Mouse (Mus musculus) liver, adult 2 months (tissue): ENCODE results near the gene Olfr1499. TPM values are rescaled to one million over a fixed set of nuclear protein-coding genes. Genes with fewer than 3 reads are reported as not detected.

Source experiments
- DNase-seq: peaks from one replicate; pipeline ENCODE4 v3.0.0-alpha.2; 2011; ENCODE audit warnings: low read depth, low spot score; ENCODE audit errors: extremely low read depth
- H3K27ac ChIP-seq: fragments of 200-500 bp; replicated peaks from 2 replicates; pipeline ENCODE4 v1.5.1; 2012; ENCODE audit warnings: low read depth, mild to moderate bottlenecking, control low read depth, inconsistent platforms, low read length; ENCODE audit not compliant: insufficient read depth
- H3K27me3 ChIP-seq: fragments of 200-500 bp; 2 replicates; pipeline ENCODE4 v1.6.1; 2012; ENCODE audit warnings: mild to moderate bottlenecking, moderate library complexity, low read length, inconsistent platforms; ENCODE audit not compliant: control insufficient read depth, insufficient read depth
- H3K36me3 ChIP-seq: fragments of 200-500 bp; 2 replicates; pipeline ENCODE4 v1.6.1; 2012; ENCODE audit warnings: low read length, inconsistent platforms; ENCODE audit not compliant: control insufficient read depth, insufficient read depth
- H3K4me1 ChIP-seq: fragments of 200-500 bp; 2 replicates; pipeline ENCODE4 v1.6.1; 2011; ENCODE audit warnings: low read length; ENCODE audit not compliant: control insufficient read depth, insufficient read depth
- H3K4me3 ChIP-seq: fragments of 200-500 bp; 2 replicates; pipeline ENCODE4 v1.5.1; 2011; ENCODE audit warnings: low read depth, mild to moderate bottlenecking, control low read depth, low read length, moderate library complexity; ENCODE audit not compliant: insufficient read depth
- H3K79me2 ChIP-seq: fragments of 200-500 bp; 2 replicates; pipeline ENCODE4 v1.6.1; 2012; ENCODE audit warnings: inconsistent platforms, mild to moderate bottlenecking, low read length, moderate library complexity; ENCODE audit not compliant: control insufficient read depth, insufficient read depth
- H3K9ac ChIP-seq: fragments of 200-500 bp; 2 replicates; pipeline ENCODE4 v1.6.1; 2012; ENCODE audit warnings: low read depth, mild to moderate bottlenecking, control low read depth, inconsistent platforms, low read length
- CTCF ChIP-seq: fragments of 200-500 bp; IDR thresholded peaks from 2 replicates; pipeline ENCODE4 v1.5.1; 2011; ENCODE audit warnings: low read depth, low read length, control low read depth
- POLR2A ChIP-seq: fragments of 200-500 bp; IDR thresholded peaks from 2 replicates; pipeline ENCODE4 v1.6.1; 2011; ENCODE audit warnings: low read length, control low read depth; ENCODE audit not compliant: insufficient read depth; ENCODE audit errors: extremely low read depth
- WGBS: fragments of 180-500 bp; shearing (Covaris S2); methylation state at CpG from one replicate; pipeline ENCODE4 v1.1.7; 2018; 5-methylcytosine and 5-hydroxymethylcytosine counted together
- polyA plus RNA-seq: library from polyadenylated mRNA; depleted of rRNA; stranded (reverse); fragments of >200 nt; gene quantifications from 2 replicates; pipeline ENCODE4 v1.2.3, GENCODE M21; 2012; rRNA removed
- total RNA-seq: library from RNA; depleted of rRNA; stranded (reverse); fragments of >200 nt; gene quantifications from 2 replicates; pipeline ENCODE4 v1.2.3, GENCODE M21; 2014; rRNA removed

Olfr1499 gene
- total and polyA plus RNA-seq, 2 experiments, result not detected

- Histone ChIP-seq H3K27me3 (no peaks in the 10 kb centered on the region), H3K4me3 (no peak within 1 kb of the TSS), H3K27ac (no peak within 1 kb of the TSS), H3K79me2 (no peaks in the 10 kb centered on the region), H3K36me3 (no peaks in the 10 kb centered on the region), H3K4me1 (no peaks in the 10 kb centered on the region), H3K9ac (no peak within 1 kb of the TSS)
- TF ChIP-seq CTCF (no peak), POLR2A (no peak)
- DNase-seq, result no peak
- 63% methylated on average over 3 of the region's 3 CpGs for WGBS
Observed at GRCm38 (mm10) chr19:13764306-13764705, 54.9 kb downstream of the Olfr1499 start, which contains the start of gene Olfr1495. Olfr1495 (plus strand) TSS chr19:13764606.

Other genes with a start within 250 kb of the Olfr1499 start
- gene Olfr1484, start 235.9 kb downstream of the Olfr1499 start, total RNA-seq, result not detected in 2 replicates
- gene Olfr1484, start 235.9 kb downstream of the Olfr1499 start, polyA plus RNA-seq, result not detected in 2 replicates
- not detected in 2 replicates for gene Olfr1487, start 202.1 kb downstream of the Olfr1499 start, total RNA-seq
- gene Olfr1487, start 202.1 kb downstream of the Olfr1499 start, polyA plus RNA-seq, result not detected in 2 replicates
- not detected in 2 replicates for gene Olfr1489, start 187.8 kb downstream of the Olfr1499 start, total RNA-seq
- gene Olfr1489, start 187.8 kb downstream of the Olfr1499 start, polyA plus RNA-seq, result not detected in 2 replicates
- gene Olfr1490, start 168.4 kb downstream of the Olfr1499 start, total RNA-seq, result not detected in 2 replicates
- gene Olfr1490, start 168.4 kb downstream of the Olfr1499 start, polyA plus RNA-seq, result not detected in 2 replicates
- gene Olfr1491, start 122.2 kb downstream of the Olfr1499 start, total RNA-seq, result not detected in 2 replicates
- not detected in 2 replicates for gene Olfr1491, start 122.2 kb downstream of the Olfr1499 start, polyA plus RNA-seq
- not detected in 2 replicates for gene Olfr1493-ps1, start 96.2 kb downstream of the Olfr1499 start, total RNA-seq
- not detected in 2 replicates for gene Olfr1493-ps1, start 96.2 kb downstream of the Olfr1499 start, polyA plus RNA-seq
- gene Olfr1494, start 79.7 kb downstream of the Olfr1499 start, total RNA-seq, result not detected in 2 replicates
- gene Olfr1494, start 79.7 kb downstream of the Olfr1499 start, polyA plus RNA-seq, result not detected in 2 replicates
- gene Olfr1495, start 54.8 kb downstream of the Olfr1499 start, total RNA-seq, result not detected in 2 replicates
- gene Olfr1495, start 54.8 kb downstream of the Olfr1499 start, polyA plus RNA-seq, result not detected in 2 replicates
- gene Olfr1496, start 41.6 kb downstream of the Olfr1499 start, total RNA-seq, result not detected in 2 replicates
- gene Olfr1496, start 41.6 kb downstream of the Olfr1499 start, polyA plus RNA-seq, result not detected in 2 replicates
- not detected in 2 replicates for gene Olfr1497, start 21.2 kb downstream of the Olfr1499 start, total RNA-seq
- gene Olfr1497, start 21.2 kb downstream of the Olfr1499 start, polyA plus RNA-seq, result not detected in 2 replicates
- not detected in 2 replicates for gene Olfr1500, start 11.0 kb upstream of the Olfr1499 start, total RNA-seq
- not detected in 2 replicates for gene Olfr1500, start 11.0 kb upstream of the Olfr1499 start, polyA plus RNA-seq
- gene Olfr1501, start 31.2 kb upstream of the Olfr1499 start, total RNA-seq, result not detected in 2 replicates
- gene Olfr1501, start 31.2 kb upstream of the Olfr1499 start, polyA plus RNA-seq, result not detected in 2 replicates
- not detected in 2 replicates for gene Olfr1502, start 42.3 kb upstream of the Olfr1499 start, total RNA-seq
- not detected in 2 replicates for gene Olfr1502, start 42.3 kb upstream of the Olfr1499 start, polyA plus RNA-seq
- gene Olfr1504, start 78.5 kb upstream of the Olfr1499 start, total RNA-seq, result not detected in 2 replicates
- gene Olfr1504, start 78.5 kb upstream of the Olfr1499 start, polyA plus RNA-seq, result not detected in 2 replicates
- not detected in 2 replicates for gene Olfr1505, start 94.1 kb upstream of the Olfr1499 start, total RNA-seq
- gene Olfr1505, start 94.1 kb upstream of the Olfr1499 start, polyA plus RNA-seq, result not detected in 2 replicates